Mouse (Mus musculus) intestine, embryonic 16.5 days (tissue): ENCODE results near the gene Vsx2. TPM values are rescaled to one million over a fixed set of nuclear protein-coding genes. Genes with fewer than 3 reads are reported as not detected.
"Not testable (repeated sequence)": the region's sequence is repeated elsewhere in the genome, so short reads cannot be mapped to it uniquely, and the experiment has no call there.

ENCODE experiments used
- ATAC-seq: fragments of 200-750 bp; cut with Nextera tagmentation; 2 replicates; pipeline ENCODE4 v1.8.0; 2017; ENCODE audit warnings: moderate TSS enrichment, moderate library complexity
- H3K27ac ChIP-seq: fragments of 300-500 bp; sonication (generic); 2 replicates; pipeline ENCODE4 v1.5.1; 2014; ENCODE audit warnings: mild to moderate bottlenecking, low read length
- H3K27me3 ChIP-seq: fragments of 300-500 bp; sonication (generic); replicated peaks from 2 replicates; pipeline ENCODE4 v1.6.1; 2014; ENCODE audit warnings: low read length, control low read depth, mixed read lengths; ENCODE audit not compliant: control insufficient read depth, insufficient read depth
- H3K36me3 ChIP-seq: fragments of 300-500 bp; sonication (generic); 2 replicates; pipeline ENCODE4 v1.6.1; 2014; ENCODE audit warnings: low read length, control low read depth; ENCODE audit not compliant: control insufficient read depth, insufficient read depth
- H3K4me1 ChIP-seq: fragments of 300-500 bp; sonication (generic); 2 replicates; pipeline ENCODE4 v1.6.1; 2014; ENCODE audit warnings: low read length, control low read depth, mixed read lengths; ENCODE audit not compliant: control insufficient read depth, insufficient read depth
- H3K4me2 ChIP-seq: fragments of 300-500 bp; sonication (generic); 2 replicates; pipeline ENCODE4 v1.6.1; 2014; ENCODE audit warnings: low read depth, low read length, control low read depth
- H3K4me3 ChIP-seq: fragments of 300-500 bp; sonication (generic); 2 replicates; pipeline ENCODE4 v1.5.1; 2014; ENCODE audit warnings: mild to moderate bottlenecking, low read length
- H3K9ac ChIP-seq: fragments of 300-500 bp; sonication (generic); 2 replicates; pipeline ENCODE4 v1.6.1; 2014; ENCODE audit warnings: low read depth, low read length
- H3K9me3 ChIP-seq: fragments of 300-500 bp; sonication (generic); 2 replicates; pipeline ENCODE4 v1.6.1; 2016; ENCODE audit warnings: low read length, control low read depth; ENCODE audit not compliant: control insufficient read depth
- WGBS: fragments of 180-500 bp; shearing (Covaris S2); extraction: QIAGEN DNeasy Blood & Tissue Kit; methylation state at CpG from one replicate; pipeline ENCODE4 v1.1.7; 2014; 5-methylcytosine and 5-hydroxymethylcytosine counted together
- polyA plus RNA-seq: library from polyadenylated mRNA; unstranded; fragments of >200 nt; fragmentation: Nextera tagmentation; extraction: Ambion mirVana; gene quantifications from 2 replicates; pipeline ENCODE4 v1.2.1, GENCODE M21; 2015

The Vsx2 gene
- polyA plus RNA-seq, 1 experiment from 2014 or later = not detected

DNA sequence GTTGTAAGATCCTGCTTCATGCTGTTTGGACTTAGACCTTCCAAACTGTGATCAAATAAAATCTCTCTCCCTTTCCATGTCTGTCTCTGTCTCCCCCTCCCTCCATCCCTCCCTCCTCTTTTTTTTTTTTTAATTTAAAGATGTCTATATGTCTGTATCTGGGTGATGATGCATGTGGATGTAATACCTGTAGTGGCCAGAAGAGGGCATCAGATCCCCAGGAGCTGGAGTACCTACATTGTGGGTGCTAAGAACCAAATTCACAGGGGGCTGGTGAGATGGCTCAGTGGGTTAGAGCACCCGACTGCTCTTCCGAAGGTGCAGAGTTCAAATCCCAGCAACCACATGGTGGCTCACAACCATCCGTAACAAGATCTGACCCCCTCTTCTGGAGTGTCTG is 30.0 kb upstream of the Vsx2 start:
- not testable (repeated sequence) for H3K27me3 ChIP-seq, H3K4me1 ChIP-seq, H3K9ac ChIP-seq, H3K9me3 ChIP-seq, H3K27ac ChIP-seq, H3K4me2 ChIP-seq, H3K4me3 ChIP-seq, ATAC-seq, H3K36me3 ChIP-seq
- 88% methylated on average over 3 of the region's 3 CpGs for WGBS

DNA sequence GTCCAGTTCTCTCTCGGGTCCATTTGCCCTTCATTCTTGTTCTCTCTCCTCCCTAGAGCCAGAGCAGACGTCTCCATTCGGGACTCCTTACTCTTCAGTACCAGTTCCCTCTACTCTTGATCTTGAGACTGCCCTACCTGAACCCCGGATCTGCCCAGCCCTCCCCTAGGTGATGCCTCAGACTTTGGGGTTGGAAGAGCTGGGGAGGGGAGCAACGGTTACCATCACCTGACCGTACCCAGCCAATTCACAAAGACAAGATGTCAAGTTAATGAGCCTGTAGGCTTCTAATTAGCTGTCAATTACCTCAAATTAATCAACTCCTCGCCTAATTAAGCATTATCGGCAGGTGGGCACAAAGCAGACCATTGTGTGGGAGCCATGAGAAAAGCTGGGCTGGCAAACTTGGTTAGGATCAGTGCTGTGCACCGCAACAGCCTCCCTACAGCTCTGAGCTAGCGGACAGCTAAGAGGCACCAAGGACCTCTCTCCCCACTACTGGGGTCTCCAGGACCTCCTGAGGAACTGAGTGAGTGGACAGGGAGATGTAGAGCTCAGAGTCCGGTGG is 28.1 kb upstream of the Vsx2 start:
- no peak for ATAC-seq
- H3K36me3 ChIP-seq = no peaks in the 10 kb centered on the region
- no peaks in the 10 kb centered on the region for H3K27me3 ChIP-seq
- 82% methylated on average over 11 of the region's 11 CpGs for WGBS
- no peak overlapping the region for H3K27ac ChIP-seq
- H3K9ac ChIP-seq = no peak overlapping the region
- no peaks in the 10 kb centered on the region for H3K4me1 ChIP-seq
- H3K4me3 ChIP-seq = no peak overlapping the region
- H3K9me3 ChIP-seq = no peaks in the 10 kb centered on the region
- no peak overlapping the region for H3K4me2 ChIP-seq

DNA sequence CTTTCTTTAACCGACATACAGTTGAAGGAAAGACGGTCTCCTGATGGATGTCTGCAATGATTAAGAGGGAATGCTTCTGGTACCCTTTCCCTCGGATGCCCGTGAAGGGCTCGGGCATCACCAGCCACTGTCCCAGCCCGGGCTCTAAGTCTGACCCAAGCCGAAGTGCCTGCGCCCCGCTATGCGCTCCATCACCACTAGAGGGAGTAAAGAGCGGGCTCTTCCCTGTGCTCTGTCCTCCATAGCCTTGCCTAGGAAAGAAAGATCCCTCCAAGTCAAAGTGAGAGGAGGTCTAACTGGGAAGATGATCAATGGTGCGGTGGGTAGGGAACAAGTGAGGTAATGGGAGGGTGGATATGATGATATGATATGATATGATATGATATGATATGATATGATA is 23.5 kb upstream of the Vsx2 start:
- Histone ChIP-seq H3K4me2 (no peak overlapping the region), H3K4me3 (no peak overlapping the region), H3K9me3 (no peaks in the 10 kb centered on the region), H3K36me3 (no peaks in the 10 kb centered on the region), H3K27me3 (no peaks in the 10 kb centered on the region), H3K9ac (no peak overlapping the region), H3K27ac (no peak overlapping the region), H3K4me1 (no peaks in the 10 kb centered on the region)
- peak; percentile 72; the same call in 1 of the 2 replicates for ATAC-seq
- WGBS = 4% methylated on average over 12 of the region's 12 CpGs

DNA sequence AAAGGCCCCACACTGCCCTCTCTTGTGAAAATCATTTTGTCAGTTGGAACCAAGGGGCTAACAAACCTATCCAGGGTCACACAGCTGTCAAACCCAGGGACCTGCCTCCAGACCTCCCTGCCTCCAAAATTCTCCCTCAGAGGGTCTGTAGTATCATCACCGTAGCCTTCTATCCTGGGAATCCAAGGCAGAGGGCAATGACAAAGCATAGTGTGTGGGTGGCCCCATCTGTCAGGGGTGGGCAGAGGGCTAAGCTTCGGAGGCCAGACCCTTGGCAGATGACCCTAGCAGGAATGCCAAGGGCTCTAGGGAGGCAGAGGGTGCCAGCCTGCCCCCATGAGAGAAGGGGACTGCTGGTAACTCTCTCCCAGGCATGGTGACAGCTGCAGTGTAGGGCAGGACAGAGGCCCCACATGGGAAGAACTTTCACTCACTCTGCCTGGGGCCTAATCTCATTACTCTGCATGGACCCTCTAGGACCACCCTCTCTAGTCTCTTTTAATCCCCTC is 22.9 kb upstream of the Vsx2 start:
- 79% methylated on average over 2 of the region's 2 CpGs for WGBS
- Histone ChIP-seq H3K36me3 (no peaks in the 10 kb centered on the region), H3K9me3 (no peaks in the 10 kb centered on the region), H3K4me1 (no peaks in the 10 kb centered on the region), H3K27ac (no peak overlapping the region), H3K4me2 (no peak overlapping the region), H3K4me3 (no peak overlapping the region), H3K9ac (no peak overlapping the region; the same call in 1 of the 2 replicates), H3K27me3 (no peaks in the 10 kb centered on the region)
- ATAC-seq = no peak

GRCm38 (mm10) chr12:84548251-84548650 is 21.3 kb upstream of the Vsx2 start:
- no peak overlapping the region for H3K9ac ChIP-seq
- H3K4me2 ChIP-seq = no peak overlapping the region
- no peaks in the 10 kb centered on the region for H3K27me3 ChIP-seq
- no peaks in the 10 kb centered on the region for H3K9me3 ChIP-seq
- WGBS = 54% methylated on average over 8 of the region's 8 CpGs
- no peaks in the 10 kb centered on the region for H3K4me1 ChIP-seq
- no peak for ATAC-seq
- H3K4me3 ChIP-seq = no peak overlapping the region
- H3K27ac ChIP-seq = no peak overlapping the region
- no peaks in the 10 kb centered on the region for H3K36me3 ChIP-seq

DNA sequence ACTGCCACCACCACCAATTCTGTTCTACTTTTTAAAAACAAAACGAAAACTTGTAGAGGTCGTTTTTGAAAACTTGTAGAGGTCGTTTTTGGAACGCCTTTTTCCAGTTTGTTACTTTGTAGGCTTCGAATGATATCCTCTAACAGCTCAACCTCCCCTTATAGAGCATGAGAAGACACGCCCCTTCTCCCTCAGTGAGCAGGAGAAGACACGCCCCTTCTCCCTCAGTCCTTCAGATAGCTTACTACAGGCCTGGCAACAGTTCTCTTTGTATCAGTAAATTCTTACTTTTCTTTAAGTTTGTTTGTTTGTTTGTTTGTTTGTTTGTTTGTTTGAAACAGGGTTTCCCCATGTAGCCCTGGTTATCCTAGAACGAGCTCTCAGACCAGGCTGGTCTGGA is 14.3 kb upstream of the Vsx2 start:
- Histone ChIP-seq H3K9ac (no peak overlapping the region), H3K9me3 (no peaks in the 10 kb centered on the region), H3K4me2 (no peak overlapping the region), H3K27me3 (no peaks in the 10 kb centered on the region), H3K4me1 (no peaks in the 10 kb centered on the region), H3K4me3 (no peak overlapping the region), H3K36me3 (no peaks in the 10 kb centered on the region), H3K27ac (no peak overlapping the region)
- 56% methylated on average over 8 of the region's 8 CpGs for WGBS
- ATAC-seq = no peak

- Histone ChIP-seq H3K27ac (no peak overlapping the region), H3K4me2 (no peak overlapping the region), H3K4me3 (no peak overlapping the region), H3K9ac (no peak overlapping the region), H3K36me3 (no peaks in the 10 kb centered on the region), H3K4me1 (no peaks in the 10 kb centered on the region), H3K27me3 (peaks cover 5% of the 10 kb centered on the region; the same call in 1 of the 2 replicates), H3K9me3 (no peaks in the 10 kb centered on the region)
- 43% methylated on average over 4 of the region's 4 CpGs for WGBS
- ATAC-seq = no peak
Measured at GRCm38 (mm10) chr12:84562558-84562957, 7.0 kb upstream of the Vsx2 start.

GRCm38 (mm10) chr12:84567576-84567975 is 2.0 kb upstream of the Vsx2 start:
- Histone ChIP-seq H3K27me3 (peaks cover 48% of the 10 kb centered on the region), H3K4me1 (0 out of 2 replicates have a peak, but pooled peaks cover 2% of the 10 kb centered on the region), H3K36me3 (no peaks in the 10 kb centered on the region), H3K27ac (no peak overlapping the region), H3K9me3 (no peaks in the 10 kb centered on the region), H3K9ac (no peak overlapping the region), H3K4me2 (no peak overlapping the region), H3K4me3 (no peak overlapping the region)
- 65% methylated on average over 6 of the region's 6 CpGs for WGBS
- no peak for ATAC-seq

- Histone ChIP-seq H3K4me3 (no peak overlapping the region), H3K4me1 (0 out of 2 replicates have a peak, but pooled peaks cover 2% of the 10 kb centered on the region), H3K4me2 (no peak overlapping the region), H3K9me3 (no peaks in the 10 kb centered on the region), H3K9ac (no peak overlapping the region), H3K27me3 (peaks cover 64% of the 10 kb centered on the region), H3K27ac (no peak overlapping the region), H3K36me3 (no peaks in the 10 kb centered on the region)
- ATAC-seq = no peak
- WGBS = 3% methylated on average over 40 of the region's 40 CpGs
Measured at GRCm38 (mm10) chr12:84569976-84570693, 573 bp downstream of the Vsx2 start.
